Mouse (Mus musculus) spleen, adult 2 months (tissue): ENCODE measurements around the gene Prkce.
A peak's percentile ranks its signal among the peaks of the same experiment; 100 is the strongest.

ENCODE experiments used
- CTCF ChIP-seq: fragments of 200-500 bp; IDR thresholded peaks from 2 replicates; pipeline ENCODE4 v1.5.1; 2011; ENCODE audit warnings: mild to moderate bottlenecking, inconsistent platforms; ENCODE audit not compliant: insufficient read depth, insufficient read length, insufficient replicate concordance; ENCODE audit errors: extremely low read depth
- POLR2A ChIP-seq: fragments of 200-500 bp; IDR thresholded peaks from 2 replicates; pipeline ENCODE4 v1.6.1; 2011; ENCODE audit warnings: low read depth, low read length, inconsistent platforms

GRCm38 (mm10) chr17:86535827-86536656 lies 368.5 kb downstream of the Prkce start:
- TF ChIP-seq CTCF (peak; percentile 56; the same call in 1 of the 2 replicates), POLR2A (no peak)
